Mouse (Mus musculus): ENCODE measurements at regions not wholly inside any gene's neighbourhood (a gene's known extent, or its start where the extent isn't known, plus 50 kb on each side); places are given as distances from the start of the nearest gene placed in this dataset.

DNA sequence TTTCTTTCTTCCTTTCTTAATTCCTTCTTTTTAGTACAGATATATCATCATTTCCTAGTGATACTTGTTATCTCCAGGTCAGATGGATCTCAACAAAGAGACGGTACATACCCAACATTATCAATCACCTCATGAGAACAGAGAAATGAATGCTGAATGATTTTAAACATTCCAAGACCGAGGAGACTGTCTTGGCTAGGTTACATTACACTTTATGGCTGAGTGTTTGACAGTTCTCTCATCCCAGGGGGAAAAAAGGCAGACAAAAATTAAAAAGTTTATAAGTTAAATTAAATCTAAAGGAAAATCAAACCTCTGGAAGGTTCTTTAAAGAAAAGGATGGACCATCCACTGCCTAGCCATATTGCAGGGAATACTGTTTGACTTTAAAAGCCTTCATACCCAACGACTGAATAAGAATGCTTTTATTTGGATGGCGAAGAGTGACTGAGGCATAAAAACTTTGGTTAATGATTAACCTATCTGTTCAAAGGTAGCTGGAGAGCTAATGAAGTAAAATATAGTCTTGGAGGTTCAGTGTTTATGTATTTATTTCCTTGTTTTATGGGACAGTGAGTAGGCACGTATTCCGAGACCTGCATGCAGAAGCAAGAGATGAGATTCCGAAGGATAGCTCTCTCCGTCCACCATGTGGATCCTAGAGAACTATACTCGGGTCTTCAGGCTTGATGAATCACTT, 88.4 kb upstream of the Cblb start:
- TF ChIP-seq CTCF (IDR thresholded peaks at IDR 0.05; ENCODE audit: low read depth) (no peak), EP300 (IDR thresholded peaks at IDR 0.05; ENCODE audit: low read depth) (no peak)
